Mouse (Mus musculus) megakaryocyte, adult 5-6 weeks (primary cell): ENCODE results near the gene 2010111I01Rik. TPM values are rescaled to one million over a fixed set of nuclear protein-coding genes. Genes with fewer than 3 reads are reported as not detected.

Source experiments
- ATAC-seq: 2 replicates; pipeline ENCODE4 v1.8.0; 2016; ENCODE audit warnings: mild to moderate bottlenecking, inconsistent platforms; ENCODE audit not compliant: poor library complexity, severe bottlenecking
- total RNA-seq, 2 experiments: library from RNA; stranded (forward) in 1 of 2; stranded (reverse) in 1 of 2; fragments of 153-499, 151-499 nt in 1 of 2; fragments of 221-1000, 200-1000 nt in 1 of 2; gene quantifications; 2 replicates each; pipeline versions ENCODE4 v1.2.3 to v1.2.4; 2015 to 2017

Gene 2010111I01Rik
- total RNA-seq, 2 experiments from 2014 or later = 18.1 to 21.5 TPM

GRCm38 (mm10) chr13:63023243-63024217, 58.8 kb downstream of the 2010111I01Rik start:
- ATAC-seq = no peak

GRCm38 (mm10) chr13:63030023-63030422, 65.3 kb downstream of the 2010111I01Rik start:
- ATAC-seq = no peak

GRCm38 (mm10) chr13:63031244-63031643, 66.6 kb downstream of the 2010111I01Rik start:
- ATAC-seq = no peak

DNA sequence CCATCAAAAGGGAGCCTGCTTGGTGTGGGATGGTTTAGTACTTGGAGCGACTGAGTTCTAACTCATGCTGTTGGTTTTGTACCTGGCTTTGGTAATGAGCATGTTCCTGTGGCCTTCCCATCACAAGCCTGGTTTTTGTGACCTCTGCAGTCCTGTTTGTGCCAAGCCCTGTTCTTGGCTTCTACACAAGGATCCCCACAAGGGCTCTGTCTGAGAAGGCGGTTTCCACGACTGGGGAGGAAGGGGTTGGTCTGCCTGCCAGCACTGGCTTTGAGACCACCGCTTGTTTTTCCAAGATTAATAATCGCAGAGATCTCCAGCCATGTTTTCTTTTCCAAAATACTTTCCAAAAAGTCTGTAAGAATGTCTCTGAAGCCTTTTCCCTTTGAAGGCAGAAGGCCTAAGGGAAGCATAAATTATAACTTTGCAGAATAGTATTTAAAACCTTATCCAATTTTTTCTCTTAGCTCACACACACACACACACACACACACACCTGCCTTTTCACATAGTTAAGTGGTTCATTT, 67.7 kb downstream of the 2010111I01Rik start:
- ATAC-seq = no peak

DNA sequence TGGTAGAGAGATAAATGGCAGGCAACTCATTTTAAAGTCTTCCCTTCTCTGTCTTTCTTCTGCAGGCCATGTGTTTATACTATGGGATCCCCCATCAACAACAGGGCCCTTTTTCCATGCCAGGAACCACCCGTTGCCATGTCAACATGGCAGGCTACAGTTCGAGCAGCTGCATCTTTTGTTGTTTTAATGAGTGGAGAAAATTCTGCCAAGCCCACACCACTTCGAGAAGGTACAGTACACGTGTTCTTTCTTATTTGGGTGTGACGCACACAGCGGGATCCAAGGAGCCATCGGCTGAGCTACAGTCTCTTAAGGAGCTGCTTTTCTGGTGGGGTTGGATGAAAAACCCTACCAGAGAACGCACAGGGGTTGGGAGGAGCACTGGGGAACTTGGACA, 68.3 kb downstream of the 2010111I01Rik start:
- ATAC-seq = no peak

GRCm38 (mm10) chr13:63033364-63033763, 68.7 kb downstream of the 2010111I01Rik start:
- no peak for ATAC-seq

GRCm38 (mm10) chr13:63034666-63035065, 70.0 kb downstream of the 2010111I01Rik start:
- no peak for ATAC-seq

GRCm38 (mm10) chr13:63037906-63038305, 73.2 kb downstream of the 2010111I01Rik start:
- ATAC-seq = no peak

DNA sequence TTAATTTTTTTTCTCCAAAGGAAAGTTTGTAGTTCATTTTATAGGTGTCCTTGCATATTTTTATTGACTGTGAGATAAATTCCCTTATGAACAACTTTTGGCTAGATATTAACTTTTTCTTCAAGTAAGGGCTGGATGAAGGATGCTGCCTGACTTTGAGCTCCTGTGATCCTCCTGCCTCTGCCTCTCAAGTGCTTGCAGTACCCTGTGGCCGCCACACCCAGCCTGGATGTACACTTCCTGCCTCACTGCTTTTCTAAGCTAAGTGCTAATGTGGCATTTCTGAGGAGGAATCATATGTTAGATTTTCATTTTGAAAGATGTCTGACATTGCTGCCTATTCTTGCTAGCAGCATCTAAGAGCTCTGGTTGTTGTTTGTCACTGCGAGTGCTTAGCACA, 73.7 kb downstream of the 2010111I01Rik start:
- no peak for ATAC-seq

DNA sequence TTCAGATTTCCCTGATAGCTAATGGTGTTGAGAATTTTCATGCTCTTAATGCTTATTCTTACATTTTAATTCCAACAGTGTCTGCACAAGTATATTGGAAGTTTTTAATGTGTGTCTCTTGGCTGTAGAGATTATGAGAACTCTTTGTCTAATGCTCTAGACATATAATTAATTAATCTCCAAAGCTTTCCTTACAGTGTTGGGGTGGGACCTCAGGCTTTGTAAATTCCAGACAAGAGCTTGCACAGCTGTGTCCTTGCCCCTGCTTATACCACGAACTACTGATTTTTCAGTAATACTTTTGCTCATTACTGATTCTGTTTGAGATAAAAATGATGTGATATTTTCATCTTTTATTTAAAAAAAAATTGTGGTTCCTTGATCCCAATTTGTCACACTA, 74.2 kb downstream of the 2010111I01Rik start:
- no peak for ATAC-seq

- ATAC-seq = no peak
Observed at GRCm38 (mm10) chr13:63039326-63039725, 74.6 kb downstream of the 2010111I01Rik start.

DNA sequence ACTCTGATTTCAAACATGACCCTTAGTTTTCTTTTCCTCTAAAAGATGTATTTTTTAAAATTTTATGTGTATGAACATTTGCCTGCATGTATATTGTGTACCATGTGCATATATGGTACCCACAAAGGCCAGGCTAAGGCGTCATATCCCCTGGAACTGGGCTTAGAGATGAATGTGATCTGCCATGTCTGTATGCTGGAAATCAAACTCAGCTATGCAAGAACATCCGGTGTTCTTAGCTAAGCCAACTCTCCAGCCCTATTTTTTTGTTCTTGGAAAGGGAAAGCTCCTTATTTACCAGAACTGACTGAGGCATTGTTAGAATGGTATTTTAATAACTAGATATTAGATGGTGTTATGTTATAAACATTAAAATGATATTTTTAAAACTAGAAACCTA, 75.2 kb downstream of the 2010111I01Rik start:
- ATAC-seq = no peak

DNA sequence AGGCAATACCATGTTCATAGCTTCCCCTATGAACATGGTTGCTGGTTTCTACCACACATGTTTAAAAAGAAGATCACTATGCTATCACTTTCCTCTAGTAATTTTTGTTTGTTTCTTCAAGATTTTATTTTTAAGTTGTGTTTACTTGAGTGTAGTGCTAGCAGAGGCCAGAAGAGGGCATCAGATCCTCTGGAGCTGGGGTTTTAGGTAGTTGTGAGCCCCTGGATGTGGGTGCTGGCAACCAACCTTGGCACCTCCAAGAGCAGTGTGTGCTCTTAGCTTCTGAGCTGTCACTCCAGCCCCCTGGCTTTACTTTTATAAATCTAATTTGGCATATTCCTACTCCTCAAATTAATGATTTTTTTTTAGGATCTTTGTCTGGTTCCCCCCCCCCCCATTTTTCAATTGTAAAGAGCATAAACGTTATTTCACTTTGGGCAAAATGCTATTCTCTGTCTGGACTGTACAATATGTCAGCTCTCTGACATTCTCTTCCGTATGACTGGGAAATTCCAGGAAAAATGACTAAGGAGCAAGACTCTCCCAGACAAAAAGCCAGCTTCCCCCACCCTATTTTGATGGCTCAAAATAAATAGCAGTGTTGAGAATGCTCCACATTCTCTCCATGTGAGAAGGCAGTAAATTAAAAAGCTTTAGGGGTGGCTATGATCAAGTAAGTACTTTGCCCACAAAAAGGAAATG, 81.0 kb downstream of the 2010111I01Rik start:
- ATAC-seq = no peak

DNA sequence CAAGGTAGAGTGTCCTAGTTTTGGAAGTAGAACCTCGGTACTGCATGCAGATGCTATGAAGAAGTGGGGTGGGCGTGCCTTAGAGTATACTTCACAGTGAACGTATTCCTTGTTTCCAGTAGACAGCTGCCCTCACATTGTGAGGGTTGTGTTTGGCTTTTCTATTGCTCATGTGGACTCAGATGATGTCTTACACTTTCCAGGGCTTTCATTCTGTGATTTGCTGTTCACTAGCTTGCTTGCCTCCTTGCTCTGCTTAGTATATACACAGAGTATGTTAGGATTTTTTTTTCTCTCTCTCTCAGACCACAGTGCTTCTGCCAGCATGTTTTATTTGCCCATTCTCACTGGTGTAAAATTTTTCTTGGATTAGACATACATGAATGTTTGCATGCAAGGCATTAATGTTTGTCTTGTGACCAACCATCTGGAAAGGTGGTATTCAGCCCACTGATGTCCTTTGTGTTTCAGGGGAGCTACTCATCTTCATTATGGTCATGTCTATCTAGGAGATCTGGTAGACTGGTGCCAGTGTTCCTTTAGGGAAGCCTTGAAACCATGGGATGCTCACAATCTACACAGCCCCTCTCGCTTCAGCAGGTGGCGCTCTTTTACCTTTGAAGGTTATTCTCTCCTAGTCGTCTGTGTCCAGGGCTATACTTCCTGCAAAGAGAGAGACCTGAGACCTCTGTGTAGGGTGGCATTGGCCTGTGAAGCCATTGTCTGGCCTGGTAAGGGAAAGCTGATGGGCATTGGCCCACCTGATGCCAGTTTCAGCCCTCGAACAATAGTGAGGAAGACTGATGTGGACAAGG, 81.7 kb downstream of the 2010111I01Rik start:
- peak; percentile 52 for ATAC-seq

GRCm38 (mm10) chr13:63063706-63064105, 99.0 kb downstream of the 2010111I01Rik start:
- no peak for ATAC-seq

GRCm38 (mm10) chr13:63066607-63067006, 101.9 kb downstream of the 2010111I01Rik start:
- ATAC-seq = no peak

DNA sequence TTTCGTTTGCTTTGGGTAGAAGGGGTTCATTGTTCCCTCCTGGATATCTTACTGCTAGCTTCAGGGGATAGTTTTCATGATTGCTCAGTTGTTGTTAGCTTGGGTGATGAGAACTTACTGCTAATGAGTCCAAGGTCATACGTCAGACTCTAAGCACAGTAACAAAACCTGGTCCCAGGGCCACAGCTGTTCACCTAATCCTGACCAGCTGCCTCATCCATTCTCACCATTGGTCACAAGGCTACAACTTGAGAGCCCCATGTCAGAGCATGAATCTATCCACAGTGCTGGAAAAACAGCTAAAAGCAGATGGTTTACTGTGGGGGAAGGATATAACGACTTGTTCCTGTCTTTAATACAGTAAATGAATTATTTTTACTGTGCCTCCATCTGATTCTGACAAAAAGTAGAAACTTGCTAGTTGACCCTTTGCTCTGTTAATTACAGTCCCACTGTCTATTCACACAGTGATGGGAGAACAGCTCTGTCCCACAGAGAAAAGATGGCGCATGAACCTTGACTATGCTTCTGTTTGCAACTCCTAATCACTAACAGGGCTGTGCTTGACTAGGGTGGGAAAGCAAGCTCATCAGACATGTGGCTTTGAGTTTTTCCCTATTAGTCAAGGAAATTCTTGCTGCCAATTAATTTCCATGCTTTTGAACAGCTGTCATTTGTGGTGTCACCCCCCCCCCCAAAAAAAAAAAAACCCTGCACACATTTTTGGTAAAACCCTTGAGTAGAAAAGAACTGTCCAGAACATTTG, 103.9 kb downstream of the 2010111I01Rik start:
- no peak for ATAC-seq

DNA sequence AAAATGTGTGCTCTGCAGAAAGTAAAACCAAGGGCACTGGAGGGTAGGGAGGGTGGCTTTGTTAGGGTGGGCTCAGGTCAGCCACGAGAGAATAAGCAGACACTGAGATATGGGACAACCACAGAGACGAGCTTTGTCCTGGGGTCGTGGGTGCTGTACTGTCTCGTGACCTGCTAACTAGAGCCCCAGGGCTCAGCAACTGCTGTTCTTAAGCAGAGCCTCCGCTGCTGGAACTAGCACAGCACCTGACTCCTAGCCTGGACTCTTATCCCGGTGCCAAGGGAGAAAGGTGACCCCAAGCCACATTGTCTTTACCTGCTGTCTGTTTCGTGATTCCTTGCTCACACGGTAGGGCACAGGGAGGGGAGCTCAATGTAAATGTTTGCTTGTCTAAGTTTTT, 107.2 kb downstream of the 2010111I01Rik start:
- no peak for ATAC-seq

DNA sequence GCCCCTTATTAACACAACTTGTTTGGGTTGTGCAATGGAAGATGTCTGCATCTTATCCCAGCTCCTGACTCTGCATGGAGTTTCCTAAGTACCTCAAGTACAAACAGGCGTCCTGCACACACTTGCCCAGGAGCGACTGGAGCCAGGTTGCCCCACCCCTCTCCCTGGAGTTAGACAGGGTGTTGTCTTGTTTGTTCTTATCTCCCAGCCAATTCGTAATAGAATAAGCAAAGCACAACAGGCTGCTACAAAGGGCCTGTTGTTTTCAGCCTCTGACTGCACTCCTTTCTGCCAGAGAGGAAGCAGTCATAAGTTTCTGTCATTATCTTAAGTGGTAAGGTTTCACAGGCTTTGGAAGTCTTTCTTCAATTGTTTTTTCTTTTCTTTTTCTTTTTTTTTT, 107.7 kb downstream of the 2010111I01Rik start:
- ATAC-seq = no peak
